Comparison of ENCODE assay signal across 11 mouse cellular contexts in genomic region chr10:8805402-8805801, GRCm38 (mm10).
DNase-seq lines count a peak whose midpoint lies in the region; ATAC-seq lines count a peak whose summit lies in the region.
"Had no signal": no experiment of that assay in that cellular context is flagged by ENCODE, and none has a peak within 500 bp of the region (broad histone marks: within the 10 kb centered on the region; RNA-seq: fewer than 3 reads in every experiment).

No protein-coding gene starts in this region.

- H3K4me2 ChIP-seq in liver, embryonic 15.5 days, result no peak overlapping the region
- H3K4me2 ChIP-seq in liver, embryonic 16.5 days (ENCODE audit: low read depth, low read length), result no peak overlapping the region
- H3K4me2 ChIP-seq in midbrain, embryonic 13.5 days (replicated peaks), result no peak overlapping the region

- no peaks in the 10 kb centered on the region for H3K36me3 ChIP-seq in liver, embryonic 15.5 days (replicated peaks)
- H3K36me3 ChIP-seq in liver, embryonic 16.5 days (ENCODE audit: control insufficient read depth, insufficient read depth), result no peaks in the 10 kb centered on the region
- no peaks in the 10 kb centered on the region for H3K36me3 ChIP-seq in midbrain, embryonic 13.5 days

- 68% methylated on average over 3 of the region's 3 CpGs for WGBS in liver, embryonic 15.5 days (ENCODE audit: insufficient replicate concordance)
- WGBS in liver, embryonic 16.5 days (ENCODE audit: insufficient replicate concordance), result 67% methylated on average over 3 of the region's 3 CpGs
- WGBS in midbrain, embryonic 13.5 days, result 95% methylated on average over 3 of the region's 3 CpGs

- peaks cover 10% of the 10 kb centered on the region for H3K4me1 ChIP-seq in liver, embryonic 15.5 days (replicated peaks)
- H3K4me1 ChIP-seq in liver, embryonic 16.5 days (ENCODE audit: control insufficient read depth, low read depth, low read length), result no peaks in the 10 kb centered on the region; the same call in none of the 2 replicates
- peaks cover 44% of the 10 kb centered on the region for H3K4me1 ChIP-seq in midbrain, embryonic 13.5 days (replicated peaks)

- H3K4me3 ChIP-seq in liver, embryonic 15.5 days (replicated peaks), result no peak overlapping the region
- no peak overlapping the region for H3K4me3 ChIP-seq in liver, embryonic 16.5 days (ENCODE audit: low read depth, low read length)
- H3K4me3 ChIP-seq in midbrain, embryonic 13.5 days (replicated peaks), result no peak overlapping the region

- H3K27me3 ChIP-seq in liver, embryonic 15.5 days, result no peaks in the 10 kb centered on the region
- no peaks in the 10 kb centered on the region for H3K27me3 ChIP-seq in liver, embryonic 16.5 days (ENCODE audit: control insufficient read depth, insufficient read depth, low read depth, low read length)
- H3K27me3 ChIP-seq in midbrain, embryonic 13.5 days, result no peaks in the 10 kb centered on the region

- intact Hi-C loops in heart, postnatal 25 days (cut with DNase I), result loop anchor here (5.0 kb wide), 2 partner anchors 62 to 77 kb away; no protein-coding TSS in a partner anchor

- H3K27ac ChIP-seq in liver, embryonic 15.5 days (replicated peaks), result no peak overlapping the region
- H3K27ac ChIP-seq in liver, embryonic 16.5 days (ENCODE audit: low read length), result no peak overlapping the region
- H3K27ac ChIP-seq in midbrain, embryonic 13.5 days, result no peak overlapping the region

- no peak overlapping the region for H3K9ac ChIP-seq in liver, embryonic 15.5 days
- H3K9ac ChIP-seq in liver, embryonic 16.5 days (ENCODE audit: low read depth, low read length), result no peak overlapping the region
- no peak overlapping the region for H3K9ac ChIP-seq in midbrain, embryonic 13.5 days (replicated peaks)

- no peak for DNase-seq in liver
- peak; percentile 58 for DNase-seq in heart, postnatal 25 days (ENCODE audit: low spot score)
- DNase-seq in natural killer cell, adult 2 months (ENCODE audit: low spot score in 2 of 2), result no peak
- DNase-seq in right cerebral cortex, adult 2 months (ENCODE audit: low spot score in 2 of 2), result no peak
- DNase-seq: layer of hippocampus, postnatal 36 days; right cerebral cortex, postnatal 4 days; thymus, adult 2 months had no signal

- H3K9me3 ChIP-seq in liver, embryonic 15.5 days (replicated peaks), result no peaks in the 10 kb centered on the region
- H3K9me3 ChIP-seq in liver, embryonic 16.5 days (replicated peaks; ENCODE audit: control insufficient read depth, low read length), result no peaks in the 10 kb centered on the region
- no peaks in the 10 kb centered on the region for H3K9me3 ChIP-seq in midbrain, embryonic 13.5 days

- ATAC-seq in liver, embryonic 15.5 days (ENCODE audit: insufficient read depth), result peak; percentile 40; the same call in 1 of the 2 replicates
- ATAC-seq in liver, embryonic 16.5 days (ENCODE audit: low read depth), result peak; percentile 64; the same call in 1 of the 2 replicates
- no peak for ATAC-seq in midbrain, embryonic 13.5 days
- ATAC-seq: forebrain, embryonic 14.5 days had no signal
